Mouse (Mus musculus): Measurements from ENCODE around the gene Nlk.

Nlk gene

DNA sequence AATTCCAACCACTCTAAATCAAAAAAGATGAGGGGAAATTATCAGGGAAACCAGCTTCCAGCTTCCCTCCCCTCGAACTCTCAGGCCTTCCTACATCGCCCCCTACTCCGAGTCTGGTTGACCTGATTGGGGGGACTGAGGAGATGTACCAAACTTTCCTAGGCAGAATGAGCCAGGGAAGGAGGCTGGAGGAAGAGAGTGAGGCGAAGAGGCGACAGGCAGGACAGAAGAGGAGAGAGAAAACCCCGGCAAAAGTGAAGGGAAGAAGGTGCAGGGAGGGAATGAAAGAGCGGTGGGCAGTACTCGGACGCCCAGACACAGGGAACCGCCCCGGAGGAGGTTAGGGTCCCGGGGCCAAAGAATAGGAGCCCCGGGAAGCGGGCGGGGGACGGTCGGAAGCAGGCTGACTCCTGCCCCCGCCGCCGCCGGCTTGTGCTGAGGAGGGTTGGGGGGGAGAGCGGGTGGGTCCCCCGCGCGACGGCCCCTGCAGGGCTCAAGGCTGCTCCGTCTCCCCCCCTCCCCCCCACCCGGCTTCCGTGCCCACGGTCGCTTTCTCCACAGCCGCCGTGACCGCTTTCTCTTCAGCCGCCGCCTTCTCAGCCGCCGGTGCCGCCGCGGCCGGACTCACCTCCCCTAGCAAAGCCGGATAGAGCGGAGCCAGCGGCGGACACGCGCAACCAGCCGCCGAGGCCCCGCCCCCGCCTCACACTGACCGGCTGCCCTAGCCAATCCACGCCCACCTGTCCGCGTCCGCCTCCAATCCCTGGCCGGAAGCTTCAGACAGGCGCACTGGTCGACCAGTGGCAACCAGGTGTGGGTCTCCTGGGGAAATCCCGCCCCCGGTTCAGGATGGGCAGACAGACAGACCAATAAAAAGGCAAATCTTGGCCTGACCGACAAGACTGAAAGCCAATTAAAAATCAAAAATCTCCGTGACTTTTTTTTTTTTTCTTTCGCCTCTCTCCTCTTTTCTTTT lies at the start of gene Nlk:
Nlk (minus strand) TSS at position 597 of the 976 bp plus-strand sequence.
- peak; percentile 97 for DNase-seq

DNA sequence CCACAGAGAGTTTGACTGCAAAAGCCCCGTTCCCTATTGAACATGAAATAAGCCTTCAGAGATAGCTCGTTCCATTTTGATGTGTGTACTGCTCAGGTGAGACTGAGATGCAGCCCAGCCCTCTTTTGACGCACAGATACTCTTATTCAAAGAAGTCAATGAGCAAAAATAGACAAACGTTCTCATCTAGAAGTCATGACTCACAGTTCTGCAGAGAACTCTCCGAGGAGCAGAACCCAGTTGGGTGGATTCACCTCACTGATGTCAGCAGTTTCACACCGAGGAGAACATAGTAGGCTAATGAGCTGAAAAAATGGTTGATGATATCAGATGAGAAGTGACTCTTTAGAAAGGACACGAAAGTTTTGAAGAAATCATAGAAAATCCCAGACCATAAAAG lies 49.1 kb upstream of the Nlk start:
- no peak for DNase-seq

DNA sequence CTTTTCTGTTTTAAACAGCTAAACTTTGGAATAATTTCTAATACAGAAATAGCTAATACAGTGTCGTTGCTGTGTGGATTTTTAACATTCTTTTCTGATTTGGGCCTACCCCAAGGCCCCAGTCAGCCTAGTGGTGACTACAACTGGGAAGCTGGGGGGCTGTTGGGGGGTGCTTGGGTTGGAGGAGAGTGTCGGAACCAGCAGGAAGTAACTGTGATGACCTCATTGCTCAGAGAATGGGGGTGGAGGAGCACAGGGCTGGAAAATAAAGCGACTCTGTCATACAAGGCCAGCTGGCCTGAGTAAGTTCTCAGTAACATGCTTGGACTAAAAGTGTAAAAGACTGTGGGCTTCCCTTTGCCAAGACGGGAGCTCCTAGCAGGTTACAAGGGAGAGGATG lies 48.3 kb upstream of the Nlk start:
- DNase-seq, result no peak

DNA sequence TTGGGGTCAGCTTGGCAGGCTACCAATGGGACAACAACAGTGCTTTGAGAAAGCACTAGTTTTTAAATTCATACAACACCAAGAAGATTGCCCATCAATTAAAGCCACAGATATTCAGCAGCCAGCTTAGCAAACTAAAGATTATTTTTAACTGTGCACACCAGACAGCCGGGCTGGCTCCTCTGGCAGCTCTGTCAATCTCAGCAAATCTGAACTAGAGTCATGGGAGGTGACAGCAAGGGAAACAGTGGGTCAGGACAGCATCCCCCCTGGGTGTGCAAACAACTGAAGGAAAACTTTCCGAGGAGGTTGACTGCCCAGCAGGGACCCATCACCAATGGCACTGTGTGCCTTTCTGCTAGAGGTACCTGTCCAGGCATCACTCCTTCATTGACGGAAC lies 45.3 kb upstream of the Nlk start:
- no peak for DNase-seq

- no peak for DNase-seq
Observed at GRCm38 (mm10) chr11:78741958-78742357, 44.8 kb upstream of the Nlk start.

- DNase-seq, result no peak
Observed at GRCm38 (mm10) chr11:78739361-78739760, 42.2 kb upstream of the Nlk start.

DNA sequence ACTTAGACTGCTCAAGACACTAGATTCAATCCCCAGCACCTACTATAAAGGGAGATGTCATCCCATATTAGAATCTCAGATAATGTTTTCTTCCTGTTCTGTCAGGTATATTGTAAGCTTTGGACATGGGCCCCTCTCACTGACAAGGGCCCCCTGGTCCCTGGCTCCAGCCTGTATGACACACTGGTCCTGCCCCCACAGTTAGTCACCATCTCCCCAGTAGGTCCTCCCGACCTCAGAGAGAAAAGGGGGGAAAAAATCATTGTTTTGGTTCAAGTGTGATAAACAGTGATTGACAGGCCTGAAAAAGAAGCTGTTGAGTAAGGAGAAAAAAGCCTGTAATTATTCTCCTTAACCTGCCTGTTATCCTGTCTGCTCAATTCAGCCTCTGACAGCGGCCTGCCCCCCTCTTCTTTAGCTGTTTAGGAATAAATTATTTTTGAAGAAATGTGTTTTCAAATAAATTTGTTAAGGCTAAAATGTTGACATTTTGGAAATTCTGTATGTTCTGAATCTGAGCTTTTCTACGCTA lies 39.8 kb upstream of the Nlk start:
- DNase-seq, result no peak

DNA sequence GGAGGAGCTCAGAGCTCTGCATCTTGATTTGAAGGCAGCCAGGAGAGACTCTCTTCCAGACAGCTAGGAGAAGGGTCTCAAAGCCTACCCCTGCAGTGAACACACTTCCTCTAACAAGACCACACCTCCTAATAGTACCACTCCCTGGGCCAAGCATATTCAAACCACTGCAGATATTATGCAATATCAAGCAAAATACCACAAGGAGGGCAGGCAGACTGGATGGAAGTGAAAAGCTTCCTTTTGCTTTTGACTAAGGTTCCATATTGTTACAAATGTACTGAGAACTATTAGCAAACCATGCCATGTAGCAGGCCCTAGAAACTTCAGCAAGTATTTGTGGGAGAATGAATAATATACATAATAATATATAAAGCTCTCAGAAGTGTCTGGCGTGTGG lies 38.0 kb upstream of the Nlk start:
- no peak for DNase-seq

GRCm38 (mm10) chr11:78732619-78733018 lies 35.4 kb upstream of the Nlk start:
- DNase-seq, result no peak

- DNase-seq, result no peak
Observed at GRCm38 (mm10) chr11:78730902-78731301, 33.7 kb upstream of the Nlk start.

- DNase-seq, result no peak
Observed at GRCm38 (mm10) chr11:78728041-78728440, 30.9 kb upstream of the Nlk start.

DNA sequence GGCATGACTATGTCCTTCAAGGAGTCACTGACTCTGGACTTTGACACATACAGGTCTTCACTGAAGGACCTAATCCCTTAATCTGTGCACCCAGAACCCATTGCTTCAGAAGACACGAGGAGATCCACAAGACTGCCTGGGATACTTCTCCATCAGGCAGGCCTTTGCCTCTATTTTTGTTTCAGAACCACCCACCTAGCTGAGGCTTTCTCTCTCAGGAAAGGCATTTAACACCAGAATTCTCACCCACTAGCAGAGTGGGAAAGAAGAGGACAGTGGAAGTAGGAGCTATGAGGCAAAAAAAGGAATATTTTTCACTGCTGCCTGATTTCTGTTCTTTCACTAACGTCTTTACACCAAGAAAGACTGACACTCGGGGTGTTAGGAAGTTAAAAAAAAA lies 29.2 kb upstream of the Nlk start:
- DNase-seq, result no peak

DNA sequence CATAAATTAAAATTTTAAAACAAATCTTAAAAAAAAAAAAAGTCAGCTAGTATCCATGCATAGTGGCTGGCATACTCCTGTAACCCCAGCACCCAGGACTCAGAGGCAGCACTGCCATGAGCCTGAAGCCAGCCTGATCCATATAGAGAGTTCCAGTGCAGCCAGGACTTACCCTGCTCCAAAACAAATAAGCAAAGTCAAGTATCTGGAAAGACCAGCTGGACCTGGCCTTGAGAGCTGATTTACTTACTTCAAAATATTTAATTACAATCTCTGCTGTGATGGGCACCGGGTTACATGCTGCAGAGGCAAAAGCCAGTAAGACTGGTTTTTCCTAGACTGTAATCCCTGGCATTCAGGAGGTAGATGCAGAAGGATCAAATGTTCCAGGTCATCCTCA lies 27.6 kb upstream of the Nlk start:
- DNase-seq, result no peak

DNA sequence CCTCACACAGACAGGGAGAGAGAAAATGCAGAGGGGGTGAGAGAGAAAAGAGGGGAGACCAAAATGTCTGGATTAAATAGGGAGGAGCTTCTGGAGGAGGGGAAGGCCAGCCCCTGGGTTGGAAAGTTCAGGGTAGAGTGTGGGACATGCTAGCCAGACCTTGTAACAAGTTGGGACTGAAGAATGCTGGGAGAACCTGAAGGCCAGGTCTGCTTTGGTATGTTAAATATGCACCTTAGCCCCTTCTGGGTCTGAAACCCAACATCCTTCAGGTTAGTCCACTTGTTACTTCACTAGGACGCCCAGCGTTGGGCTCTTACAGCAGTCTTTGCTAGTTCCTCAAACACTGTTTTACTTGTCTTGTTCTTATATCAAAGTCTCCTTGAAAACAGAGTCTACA lies 24.2 kb upstream of the Nlk start:
- no peak for DNase-seq

- DNase-seq, result no peak
Observed at GRCm38 (mm10) chr11:78717655-78718054, 20.5 kb upstream of the Nlk start.

DNA sequence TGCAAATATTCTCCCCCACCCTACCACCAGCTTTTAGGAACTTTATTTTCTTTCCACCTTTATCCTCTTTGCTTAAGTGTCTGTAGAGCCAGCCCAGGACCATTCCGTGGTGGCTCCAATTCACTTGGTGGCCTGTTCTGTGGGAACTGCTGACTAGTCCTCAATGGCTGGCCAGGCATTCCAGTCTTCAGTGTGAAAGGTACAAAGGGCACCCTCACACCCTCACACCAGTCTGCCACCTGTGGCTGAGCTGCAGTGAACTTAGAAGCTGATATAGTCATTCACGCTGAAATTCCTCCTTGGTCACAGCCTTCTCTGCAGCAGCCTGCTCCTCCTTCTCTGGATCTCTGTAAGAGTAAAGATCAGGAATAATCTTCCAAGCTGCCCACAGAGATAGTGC lies 11.5 kb upstream of the Nlk start:
- DNase-seq, result no peak

DNA sequence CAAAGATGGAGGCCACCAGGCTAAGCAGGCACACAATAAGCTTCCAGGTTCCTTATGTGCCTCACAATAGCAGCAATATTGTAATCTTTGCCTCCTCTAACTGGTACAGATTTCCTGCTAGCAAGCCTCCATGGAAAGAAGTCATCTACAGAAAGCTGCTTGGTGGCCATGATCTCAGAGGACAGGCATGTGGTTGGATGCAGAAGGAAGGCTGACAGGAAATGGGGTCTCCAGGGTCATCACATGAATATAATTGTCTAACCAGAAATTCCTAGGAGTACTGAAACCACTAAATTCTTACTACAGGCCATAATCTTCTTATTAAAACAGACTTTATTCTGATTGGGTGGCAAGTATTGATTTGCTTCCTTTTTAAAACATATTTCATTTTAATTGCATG lies 8.9 kb upstream of the Nlk start:
- no peak for DNase-seq

GRCm38 (mm10) chr11:78703085-78703484 lies 5.9 kb upstream of the Nlk start:
- no peak for DNase-seq

- no peak for DNase-seq
Observed at GRCm38 (mm10) chr11:78702319-78702718, 5.1 kb upstream of the Nlk start.

DNA sequence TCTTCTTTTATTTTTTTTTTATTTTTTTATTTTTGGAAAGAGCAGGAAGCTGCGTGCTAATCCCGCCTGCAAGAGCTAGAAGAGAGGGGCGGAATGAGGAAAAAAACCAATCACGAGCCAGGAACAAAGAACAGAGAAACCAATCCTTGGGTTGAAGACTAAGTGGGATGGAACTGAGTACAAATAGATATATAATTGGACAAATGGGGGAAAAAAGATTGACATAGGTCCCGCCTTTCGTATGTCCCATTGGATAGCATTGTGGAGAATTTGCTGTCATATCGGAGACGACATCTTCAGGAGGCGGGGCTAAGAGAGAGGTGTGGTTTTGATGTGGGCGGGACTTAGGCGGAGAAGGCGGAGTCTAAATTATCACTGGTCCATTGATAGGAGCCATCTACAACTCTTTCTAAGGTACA lies 589 bp upstream of the Nlk start:
- peak; percentile 70 for DNase-seq

- DNase-seq, result no peak
Observed at GRCm38 (mm10) chr11:78694249-78694648, 2.9 kb downstream of the Nlk start.

DNA sequence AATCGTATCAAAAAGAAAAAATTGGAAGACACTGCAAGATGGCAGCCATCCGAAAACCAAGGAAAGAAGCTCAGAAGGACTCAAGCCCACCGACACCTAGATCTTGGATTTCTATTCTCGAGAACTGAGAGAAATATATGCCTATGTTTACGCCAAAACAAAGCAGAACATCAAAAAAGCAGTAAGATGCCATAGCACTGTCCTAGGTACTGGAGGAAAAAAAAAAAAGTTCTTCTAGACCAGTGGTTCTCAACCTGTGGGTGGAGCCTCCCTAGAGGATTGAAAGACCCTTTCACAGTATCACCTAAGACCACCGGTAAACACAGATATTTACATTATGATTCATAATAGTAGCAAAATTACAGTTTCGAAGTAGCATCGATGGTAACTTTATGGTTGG lies 3.9 kb downstream of the Nlk start:
- no peak for DNase-seq

GRCm38 (mm10) chr11:78691201-78691600 lies 6.0 kb downstream of the Nlk start:
- DNase-seq, result no peak

DNA sequence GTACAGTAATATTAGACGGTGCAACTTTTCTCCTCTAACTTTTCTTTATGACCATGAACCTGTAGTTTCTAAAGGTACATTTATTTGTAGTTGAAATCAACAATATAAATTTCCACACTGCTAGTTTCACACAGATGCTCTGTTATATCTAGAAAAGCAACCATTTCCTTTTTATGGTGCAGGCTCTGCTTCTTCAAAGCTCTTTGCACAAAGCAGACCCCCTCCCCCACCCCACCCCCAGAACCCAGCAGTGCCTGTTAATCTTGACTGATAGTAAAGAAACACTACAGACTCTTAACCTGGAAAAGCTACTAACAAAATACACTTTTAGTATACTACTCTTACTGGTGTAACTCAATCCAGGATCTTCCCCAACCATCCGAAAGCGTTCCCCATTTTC lies 6.6 kb downstream of the Nlk start:
- no peak for DNase-seq

- no peak for DNase-seq
Observed at GRCm38 (mm10) chr11:78681058-78681457, 16.1 kb downstream of the Nlk start.

Measured in right cerebral cortex, postnatal 4 days (tissue).